Mouse (Mus musculus) embryonic stem cell, embryonic (primary cell): ENCODE data around the gene Rora.

Experiments used
- CTCF ChIA-PET, 4 experiments: fragments of 300-600 bp in 2 of 4; fragments of 350-600 bp in 2 of 4; sonication (Branson Sonifier 250); formaldehyde crosslinking; loops; one replicate each; lab custom pipeline; 2022; ENCODE audit warnings: inconsistent platforms in 2 of 4; lab: Charles Lee
- POLR2A ChIA-PET, 4 experiments: fragments of 300-600 bp in 2 of 4; fragments of 350-600 bp in 2 of 4; sonication (Branson Sonifier 250); formaldehyde crosslinking; loops; one replicate each; lab custom pipeline; 2022; ENCODE audit warnings: antibody characterized with exemption in 4 of 4, inconsistent platforms in 1 of 4; lab: Charles Lee

The Rora gene

DNA sequence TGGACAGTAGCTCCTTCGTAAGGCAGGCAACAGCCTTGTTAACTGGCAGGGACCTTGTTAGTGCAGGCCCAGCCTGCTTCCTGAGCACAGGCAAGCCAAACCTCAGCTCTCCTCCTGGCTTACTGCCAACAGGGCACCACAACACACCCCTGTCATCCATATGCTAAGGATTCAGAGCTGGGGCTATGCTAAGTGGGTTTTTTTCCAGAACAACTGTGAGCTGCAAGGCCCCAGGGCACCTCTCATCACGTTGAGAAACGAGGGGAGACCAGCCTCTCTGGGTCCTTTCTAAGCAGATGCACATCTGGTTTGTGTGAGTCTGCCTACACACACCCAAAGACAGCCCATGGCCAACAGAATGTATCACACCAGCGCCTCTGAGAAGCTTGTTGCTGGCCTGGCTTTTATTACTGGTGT lies 289.0 kb downstream of the Rora start:
- POLR2A ChIA-PET: no interaction called here
- CTCF ChIA-PET: interaction anchor here in 1 of 4 experiments (0.6 kb wide), 1 partner anchor 350 kb away, joined by 3 read pairs; no protein-coding TSS in a partner anchor

DNA sequence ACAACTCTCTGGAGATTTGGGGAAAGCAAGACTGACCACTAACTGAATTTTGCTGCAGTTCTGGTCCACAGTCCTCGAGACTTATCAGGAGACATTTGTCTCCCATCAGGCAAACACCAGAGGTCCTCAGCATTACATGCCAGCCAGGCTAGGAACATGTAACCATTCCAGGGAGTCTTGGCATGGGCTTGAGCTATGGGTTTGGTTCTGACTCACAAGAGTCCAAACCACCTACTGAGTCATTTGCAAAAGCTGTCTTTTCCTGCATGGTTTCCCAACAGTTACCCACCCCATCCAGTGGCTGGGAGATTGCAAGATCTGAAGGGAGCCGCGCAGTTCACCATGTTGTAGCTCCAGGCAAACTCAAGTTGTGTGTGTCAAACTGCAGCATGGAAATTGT lies 290.4 kb downstream of the Rora start:
- ChIA-PET CTCF (no interaction called here), POLR2A (no interaction called here)

DNA sequence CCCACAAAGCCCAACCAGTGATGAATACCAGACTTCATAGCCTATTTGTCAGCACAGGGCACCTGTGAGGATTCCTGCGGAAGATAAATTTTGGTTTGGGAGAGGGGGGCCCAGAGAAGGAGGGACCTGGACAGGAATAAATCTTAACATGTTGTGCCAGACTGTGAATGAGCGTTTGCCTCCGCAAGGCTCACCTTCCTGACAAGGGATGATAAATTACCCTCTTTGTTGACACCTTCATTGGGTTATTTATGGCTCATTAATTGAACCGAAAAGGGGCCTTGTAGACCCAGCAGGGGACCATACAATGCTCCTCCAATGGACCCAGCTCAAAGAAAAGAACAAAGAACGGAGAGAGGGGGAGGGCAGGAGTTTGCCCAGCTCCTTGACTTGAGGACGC lies 294.1 kb downstream of the Rora start:
- ChIA-PET POLR2A (no interaction called here), CTCF (interaction anchor here in 2 of 4 experiments (0.5 to 0.9 kb wide), 2 partner anchors 10 to 41 kb away, joined by 3 to 9 read pairs; no protein-coding TSS in a partner anchor)

DNA sequence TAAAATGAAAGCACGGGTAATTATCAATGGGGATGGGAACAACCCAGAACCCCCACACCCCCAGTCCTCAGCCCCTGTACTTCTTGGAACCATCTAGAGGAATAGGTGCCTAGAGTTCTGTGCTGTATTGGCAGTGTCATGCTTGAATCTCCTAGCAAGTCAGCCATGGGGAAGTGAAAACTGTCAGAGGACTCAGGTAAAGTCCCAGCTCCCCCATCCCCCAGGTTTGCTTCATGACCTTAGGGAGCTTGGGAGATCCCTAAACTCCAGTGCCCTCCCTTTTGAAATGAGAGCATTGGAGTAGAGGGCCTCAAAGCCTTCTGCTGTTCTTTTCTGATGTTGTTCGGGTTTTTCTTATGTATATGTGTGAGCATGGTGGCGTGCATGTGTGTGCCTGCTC lies 294.6 kb downstream of the Rora start:
- POLR2A ChIA-PET: interaction anchor here in 1 of 4 experiments (0.5 kb wide), 1 partner anchor 59 kb away, joined by 4 read pairs; no protein-coding TSS in a partner anchor

DNA sequence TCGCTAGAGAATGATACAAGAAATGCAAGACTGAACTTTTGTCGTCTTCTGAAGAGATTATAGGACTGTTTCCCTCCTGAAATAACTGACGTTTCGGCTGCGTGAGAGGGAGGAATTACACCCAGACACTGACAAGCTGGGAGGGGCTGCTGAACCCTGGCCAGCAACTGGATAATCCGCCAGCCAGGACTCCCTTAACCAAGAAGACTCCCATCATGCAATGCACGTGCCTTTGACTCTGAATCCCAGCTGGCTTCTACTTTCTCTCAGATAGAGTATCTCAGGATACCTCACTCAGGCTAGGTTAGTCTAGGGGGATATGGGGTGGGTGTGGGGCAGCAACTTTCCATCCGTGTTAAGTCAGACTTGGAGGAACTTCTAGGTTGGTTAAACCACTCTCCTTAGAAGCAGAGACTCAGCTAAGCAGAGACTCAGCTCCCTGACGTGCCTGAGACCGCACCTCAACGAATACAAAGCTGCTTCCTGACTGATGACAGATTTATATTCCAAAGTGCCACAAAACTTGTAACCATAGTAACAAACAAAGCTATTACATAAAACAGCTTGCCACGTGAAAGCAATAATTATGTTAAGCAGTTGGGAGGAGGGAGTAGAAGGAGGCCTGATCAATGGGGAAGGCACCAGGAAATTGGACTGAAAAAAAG lies 302.8 kb downstream of the Rora start:
- POLR2A ChIA-PET: interaction anchor here in 2 of 4 experiments (0.6 kb wide), 2 partner anchors 342 to 1193 kb away, joined by 3 to 5 read pairs; no protein-coding TSS in a partner anchor
- CTCF ChIA-PET: interaction anchor here in 3 of 4 experiments (0.6 to 1.8 kb wide), 8 partner anchors 10 to 1660 kb away, joined by 3 to 11 read pairs (median 3); no protein-coding TSS in a partner anchor

More for the DNA sequence above, 294.6 kb downstream of the Rora start:
- CTCF ChIA-PET: interaction anchor here in 1 of 4 experiments (0.9 kb wide), 1 partner anchor 9 kb away, joined by 3 read pairs; no protein-coding TSS in a partner anchor

DNA sequence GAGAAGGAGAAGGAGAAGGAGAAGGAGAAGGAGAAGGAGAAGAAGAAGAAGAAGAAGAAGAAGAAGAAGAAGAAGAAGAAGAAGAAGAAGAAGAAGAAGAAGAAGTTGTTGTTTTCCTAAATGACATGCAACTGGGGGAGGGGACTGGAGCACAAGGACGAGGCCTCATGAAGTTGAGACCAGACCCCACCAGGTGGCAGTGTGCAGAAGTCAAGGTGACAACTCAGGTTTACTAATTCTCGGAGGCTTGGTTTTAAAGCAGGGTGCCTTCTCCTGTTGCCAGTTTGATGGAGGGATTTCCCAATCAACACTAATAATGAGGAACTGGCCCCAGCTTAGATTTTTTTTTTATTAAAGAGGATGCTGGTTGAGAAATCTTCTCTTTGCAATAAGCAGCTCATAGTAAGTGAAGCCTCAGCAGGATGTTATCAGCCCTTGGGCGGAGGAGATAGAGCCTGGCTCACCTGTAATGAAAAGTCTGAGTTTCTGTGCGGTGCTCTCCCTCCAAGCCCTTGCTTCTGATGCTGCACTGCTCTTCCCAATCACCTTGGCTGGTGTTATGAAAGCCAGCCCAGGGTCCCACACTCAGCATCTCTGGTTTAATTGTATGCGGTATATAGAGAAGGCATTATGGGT lies 303.5 kb downstream of the Rora start:
- POLR2A ChIA-PET: interaction anchor here in 2 of 4 experiments (0.6 kb wide), 2 partner anchors 677 to 1193 kb away, joined by 3 to 5 read pairs; no protein-coding TSS in a partner anchor
- CTCF ChIA-PET: interaction anchor here (0.6 to 1.8 kb wide), 14 partner anchors 9 to 943 kb away, joined by 3 to 11 read pairs (median 3); no protein-coding TSS in a partner anchor

DNA sequence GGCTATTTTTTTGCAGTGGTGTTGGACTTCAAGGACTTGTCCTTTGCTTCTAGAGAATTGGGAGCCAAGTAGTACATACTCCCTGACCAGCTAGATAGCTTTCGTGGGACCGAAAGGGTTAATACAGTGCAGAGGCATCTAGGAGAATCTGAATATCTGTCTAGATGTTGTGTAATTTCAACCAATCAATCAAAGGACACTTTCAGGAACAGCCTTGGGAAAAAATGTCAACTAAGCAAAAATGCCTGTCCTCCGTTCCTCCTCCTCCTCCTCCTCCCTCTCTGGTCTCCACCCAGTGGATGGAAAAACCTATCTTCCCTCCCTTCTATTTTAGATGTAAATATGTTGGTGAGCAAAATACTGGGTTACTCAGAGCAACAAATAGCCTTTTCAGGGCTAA lies 304.2 kb downstream of the Rora start:
- ChIA-PET CTCF (interaction anchor here (0.6 to 1.8 kb wide), 11 partner anchors 8 to 529 kb away, joined by 3 to 11 read pairs (median 3); no protein-coding TSS in a partner anchor), POLR2A (interaction anchor here in 1 of 4 experiments (0.6 kb wide), 1 partner anchor 678 kb away, joined by 3 read pairs; no protein-coding TSS in a partner anchor)

DNA sequence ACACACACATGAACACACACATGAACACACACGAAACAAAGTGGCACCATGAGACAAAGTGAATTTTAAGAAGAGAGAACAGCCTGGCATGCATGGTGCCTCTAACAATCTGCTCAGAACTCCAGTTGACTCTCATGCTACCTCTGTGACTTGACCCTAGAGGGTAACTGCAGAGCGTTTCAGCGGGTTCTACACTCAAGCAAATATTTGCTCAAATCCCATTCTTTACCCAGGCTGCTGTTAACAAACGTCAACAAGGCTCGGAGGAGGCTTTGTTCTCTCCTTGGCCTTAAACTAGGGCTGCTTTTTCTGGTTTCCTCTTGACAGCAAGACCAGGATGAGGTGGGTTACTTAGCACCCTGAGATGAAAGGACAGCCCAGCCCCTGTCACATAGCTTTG lies 305.3 kb downstream of the Rora start:
- ChIA-PET CTCF (no interaction called here), POLR2A (interaction anchor here in 1 of 4 experiments (0.6 kb wide), 1 partner anchor 504 kb away, joined by 5 read pairs; no protein-coding TSS in a partner anchor)

DNA sequence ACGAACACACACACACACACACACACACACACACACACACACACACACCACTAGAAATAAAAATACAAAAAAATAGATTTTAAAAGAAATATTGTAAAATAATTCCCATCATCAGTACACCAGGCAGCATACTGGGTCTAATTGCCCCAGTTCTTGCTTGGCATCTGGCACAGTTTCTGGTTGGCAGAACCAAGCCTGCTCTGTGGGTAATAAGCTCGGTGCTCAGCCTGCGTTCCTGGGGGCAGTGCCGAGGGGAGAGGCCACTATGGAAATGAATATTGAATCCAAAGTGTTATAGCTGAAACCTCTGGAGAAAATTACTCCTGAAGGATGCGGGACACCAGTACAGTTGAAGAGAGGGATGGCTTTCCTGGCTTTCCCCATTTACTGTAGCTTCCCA lies 310.3 kb downstream of the Rora start:
- ChIA-PET CTCF (interaction anchor here in 1 of 4 experiments (0.6 kb wide), 1 partner anchor 14 kb away, joined by 4 read pairs; no protein-coding TSS in a partner anchor), POLR2A (interaction anchor here in 1 of 4 experiments (0.7 kb wide), 1 partner anchor 476 kb away, joined by 3 read pairs; no protein-coding TSS in a partner anchor)

DNA sequence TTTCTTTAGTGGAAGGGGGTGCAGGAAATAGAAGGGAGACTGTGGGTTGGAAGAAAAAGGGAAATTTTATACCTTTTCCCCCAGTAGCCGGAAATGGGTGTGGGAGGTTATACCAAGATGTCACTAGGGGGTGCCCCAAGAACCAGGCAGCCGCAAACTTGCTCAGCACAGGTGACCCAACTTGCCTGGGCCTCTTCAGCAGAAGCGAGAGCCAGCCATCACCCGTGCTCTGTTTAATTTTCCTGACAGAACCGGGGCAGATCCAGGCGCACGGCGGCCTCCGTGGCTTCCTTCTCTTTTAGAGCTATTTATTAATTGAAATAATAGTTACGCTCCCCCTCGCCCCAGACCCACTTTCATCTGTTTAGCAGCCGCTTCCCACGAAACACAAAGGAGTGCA lies 313.0 kb downstream of the Rora start:
- POLR2A ChIA-PET: interaction anchor here in 1 of 4 experiments (0.6 kb wide), 1 partner anchor 966 kb away, joined by 4 read pairs; no protein-coding TSS in a partner anchor
- CTCF ChIA-PET: interaction anchor here in 2 of 4 experiments (1.1 to 1.8 kb wide), 2 partner anchors 9 to 10 kb away, joined by 3 to 11 read pairs; no protein-coding TSS in a partner anchor

DNA sequence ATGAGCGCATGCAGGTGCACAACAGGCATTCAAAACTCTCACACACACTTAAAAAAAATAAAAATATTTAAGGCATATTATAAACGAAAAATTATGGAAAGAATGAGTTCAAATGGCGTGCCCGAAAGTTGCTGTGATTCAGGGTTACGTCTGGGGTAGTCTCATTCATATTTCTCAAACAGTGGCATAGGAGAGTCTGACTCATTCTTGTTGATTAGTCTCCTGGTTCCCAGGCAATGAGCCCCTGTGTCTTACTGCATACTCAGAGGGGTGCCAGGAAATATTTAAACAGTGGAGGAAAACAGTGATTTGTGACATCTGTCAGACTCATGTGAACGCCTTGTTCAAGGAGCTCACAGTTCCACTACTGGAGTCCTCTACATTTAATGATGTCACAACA lies 316.5 kb downstream of the Rora start:
- CTCF ChIA-PET: no interaction called here
- POLR2A ChIA-PET: no interaction called here

DNA sequence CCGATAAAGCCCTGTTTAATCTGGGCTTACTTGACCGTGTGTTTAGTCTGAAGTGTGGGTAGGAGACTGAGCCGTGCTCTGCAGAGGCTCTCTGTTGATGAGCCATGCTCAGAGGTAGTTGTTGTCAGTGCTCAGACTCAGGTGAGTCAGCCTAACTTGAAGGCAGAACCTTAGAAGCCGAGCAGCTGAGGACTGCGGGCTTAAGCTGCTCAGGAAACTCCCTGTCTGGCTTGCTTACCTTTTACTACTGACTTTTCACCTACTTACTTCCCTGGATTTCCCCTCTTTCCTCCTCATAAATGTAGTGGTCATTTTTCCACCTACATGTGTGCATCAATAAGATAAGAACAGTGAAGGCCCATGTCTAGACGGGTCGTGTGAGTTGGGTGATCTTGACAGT lies 318.7 kb downstream of the Rora start:
- POLR2A ChIA-PET: no interaction called here
- CTCF ChIA-PET: interaction anchor here in 1 of 4 experiments (0.7 kb wide), 1 partner anchor 189 kb away, joined by 3 read pairs; no protein-coding TSS in a partner anchor

DNA sequence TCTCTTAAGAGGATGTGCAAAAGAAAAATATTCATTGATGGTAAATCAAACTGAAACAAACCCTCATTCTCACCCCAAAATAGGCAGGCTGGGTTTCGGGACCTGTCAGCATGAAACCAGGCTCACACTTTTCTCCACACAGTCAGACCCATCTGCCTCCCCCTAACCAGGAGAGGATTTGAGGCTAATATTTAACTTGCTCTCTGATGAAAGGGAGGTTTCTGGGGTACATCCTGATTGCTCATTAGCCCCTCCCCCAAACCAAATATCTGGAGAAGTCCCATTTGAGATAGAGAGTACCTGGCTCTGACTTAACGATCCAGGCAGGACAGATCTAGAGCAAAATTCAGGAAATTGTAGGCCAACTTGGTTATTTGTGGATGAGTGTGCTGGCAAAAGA lies 320.9 kb downstream of the Rora start:
- CTCF ChIA-PET: no interaction called here
- POLR2A ChIA-PET: interaction anchor here in 1 of 4 experiments (0.7 kb wide), 1 partner anchor 9 kb away, joined by 3 read pairs; no protein-coding TSS in a partner anchor

DNA sequence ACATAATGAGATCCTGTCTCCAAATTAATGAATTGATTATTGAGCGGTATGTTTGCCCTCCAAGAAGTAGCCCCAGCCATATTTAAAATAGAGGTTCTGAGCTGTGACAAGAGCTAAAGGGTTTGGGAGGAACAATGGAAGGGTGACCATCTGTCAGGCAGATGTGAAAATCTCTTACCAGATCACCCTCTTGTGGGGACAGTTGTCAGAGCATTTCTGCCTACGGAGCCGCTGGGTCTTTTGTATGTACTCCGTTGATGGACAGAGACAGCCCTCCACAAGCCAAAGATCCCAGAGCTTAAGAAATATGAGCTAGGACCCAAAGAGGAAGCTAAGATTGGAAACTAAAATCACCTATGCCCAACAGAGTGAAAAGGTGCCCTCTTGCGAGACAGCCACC lies 322.6 kb downstream of the Rora start:
- CTCF ChIA-PET: interaction anchor here in 1 of 4 experiments (0.6 kb wide), 1 partner anchor 1542 kb away, joined by 6 read pairs; no protein-coding TSS in a partner anchor
- POLR2A ChIA-PET: interaction anchor here in 1 of 4 experiments (0.6 kb wide), 1 partner anchor 199 kb away, joined by 5 read pairs; no protein-coding TSS in a partner anchor

DNA sequence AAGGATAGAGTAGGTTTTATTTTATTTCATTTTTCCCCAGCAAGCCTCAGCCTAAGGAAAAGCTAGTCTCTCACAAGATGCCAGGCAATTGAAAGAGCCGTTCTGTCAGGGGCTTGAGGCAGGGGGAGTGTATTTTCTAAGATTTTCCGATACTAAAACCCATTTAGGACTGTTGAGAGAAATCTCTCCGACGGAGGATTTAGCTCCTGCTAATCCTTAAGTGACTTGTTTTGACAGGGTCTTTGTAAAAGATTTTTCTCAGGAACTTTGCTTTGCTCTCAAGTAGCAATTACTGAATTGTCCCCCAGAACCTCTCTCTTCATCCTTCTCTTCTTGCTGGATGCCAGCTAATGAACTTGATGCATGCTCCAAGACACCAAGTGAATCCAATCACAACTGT lies 323.3 kb downstream of the Rora start:
- POLR2A ChIA-PET: interaction anchor here in 1 of 4 experiments (0.6 kb wide), 1 partner anchor 199 kb away, joined by 5 read pairs; no protein-coding TSS in a partner anchor
- CTCF ChIA-PET: no interaction called here

DNA sequence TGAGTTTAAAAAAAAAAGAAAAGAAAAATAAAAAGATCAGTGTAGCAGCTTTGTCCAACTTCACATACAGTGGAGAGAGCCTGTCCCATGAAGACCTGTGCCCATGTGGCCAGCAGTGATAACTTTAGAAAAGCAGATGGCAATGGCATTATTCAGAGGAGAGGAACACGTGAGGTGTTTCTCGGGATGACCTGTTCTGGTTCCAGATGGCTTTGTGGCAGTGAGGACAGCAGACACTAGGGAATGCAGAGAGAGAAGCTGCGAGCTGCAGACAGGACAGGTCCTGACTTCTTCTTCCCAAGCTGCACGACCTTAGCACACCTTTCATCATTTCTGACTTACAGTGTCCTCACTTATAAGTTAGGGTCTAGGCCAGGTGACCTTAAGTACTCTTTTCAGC lies 325.1 kb downstream of the Rora start:
- ChIA-PET CTCF (interaction anchor here in 2 of 4 experiments (0.6 to 0.7 kb wide), 2 partner anchors 15 to 21 kb away, joined by 3 to 4 read pairs; no protein-coding TSS in a partner anchor), POLR2A (no interaction called here)

DNA sequence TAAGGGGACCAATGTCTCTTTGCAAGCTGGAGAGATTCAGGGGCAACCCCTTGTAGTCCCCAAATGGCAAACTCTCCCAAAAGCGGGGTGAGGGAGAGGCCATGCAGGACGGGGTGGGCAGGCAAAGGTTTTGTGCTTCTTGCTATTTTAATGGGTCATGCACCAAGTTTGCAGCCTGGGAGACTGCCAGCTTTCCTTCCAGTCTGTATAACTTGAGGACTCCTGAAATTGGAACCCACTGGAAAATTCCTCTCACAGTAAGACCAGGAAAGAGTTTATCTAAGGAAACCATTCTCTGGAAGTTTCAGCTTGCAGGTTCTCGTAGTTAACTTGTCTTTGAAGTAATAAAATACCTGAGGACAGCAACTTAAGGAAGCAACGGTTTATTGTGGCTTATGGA lies 326.5 kb downstream of the Rora start:
- CTCF ChIA-PET: interaction anchor here in 1 of 4 experiments (0.7 kb wide), 1 partner anchor 45 kb away, joined by 3 read pairs; no protein-coding TSS in a partner anchor
- POLR2A ChIA-PET: no interaction called here

DNA sequence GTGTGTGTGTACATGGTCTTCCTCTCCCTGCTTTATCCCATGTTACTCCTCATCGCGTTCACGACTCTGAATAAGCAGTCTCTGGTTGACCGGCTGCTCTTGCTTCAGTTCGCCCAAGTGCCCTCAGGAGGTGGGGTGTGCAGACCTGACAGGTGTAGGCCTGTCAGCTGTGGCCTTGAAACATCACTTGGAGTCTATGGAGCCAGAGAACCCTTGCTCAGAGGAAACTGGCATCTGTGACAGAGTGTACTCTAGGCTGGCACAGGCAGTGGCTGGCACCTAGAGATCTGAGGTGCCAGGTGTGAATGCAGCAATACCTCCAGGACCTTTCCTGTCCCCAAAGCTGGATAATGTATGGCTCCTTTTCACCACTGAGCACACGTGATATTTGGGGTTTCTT lies 331.5 kb downstream of the Rora start:
- ChIA-PET POLR2A (no interaction called here), CTCF (no interaction called here)

DNA sequence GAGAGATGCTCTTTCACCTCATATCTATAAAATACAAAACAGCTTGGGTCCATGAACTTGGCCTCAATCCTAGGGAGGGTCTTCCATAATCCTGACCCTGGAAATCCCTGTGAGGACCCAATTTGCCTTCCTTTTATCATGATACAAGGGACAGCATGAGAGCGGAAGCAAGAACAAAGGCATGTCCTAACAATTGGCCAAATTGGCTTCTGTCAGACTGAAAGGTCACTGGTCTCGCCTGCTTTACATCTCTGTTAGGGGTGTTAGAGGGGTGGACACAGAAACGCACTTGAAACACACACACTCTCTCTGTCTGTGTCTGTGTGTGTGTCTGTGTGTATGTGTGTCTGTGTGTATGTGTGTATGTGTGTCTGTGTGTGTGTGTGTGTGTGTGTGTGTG lies 332.2 kb downstream of the Rora start:
- ChIA-PET CTCF (no interaction called here), POLR2A (no interaction called here)
